Mouse (Mus musculus) midbrain, postnatal 0 days (tissue): ENCODE results near the gene Tpcn1. TPM values are rescaled to one million over a fixed set of nuclear protein-coding genes. Genes with fewer than 3 reads are reported as not detected.

ENCODE experiments used
- ATAC-seq: fragments of 200-750 bp; cut with Nextera tagmentation; 2 replicates; pipeline ENCODE4 v1.8.0; 2017; ENCODE audit warnings: moderate number of reproducible peaks, mild to moderate bottlenecking, moderate TSS enrichment, moderate library complexity; ENCODE audit not compliant: low FRiP score
- DNase-seq: peaks from one replicate; pipeline ENCODE4 v3.0.0-alpha.2; 2015; ENCODE audit warnings: low spot score
- H3K27ac ChIP-seq: fragments of 300-500 bp; sonication (generic); 2 replicates; pipeline ENCODE4 v1.5.1; 2014; ENCODE audit warnings: low read depth, mild to moderate bottlenecking, low read length, mixed read lengths
- H3K27me3 ChIP-seq: fragments of 300-500 bp; sonication (generic); 2 replicates; pipeline ENCODE4 v1.6.1; 2014; ENCODE audit warnings: low read length, control low read depth, mixed read lengths; ENCODE audit not compliant: insufficient read depth
- H3K36me3 ChIP-seq: fragments of 300-500 bp; sonication (generic); 2 replicates; pipeline ENCODE4 v1.6.1; 2014; ENCODE audit warnings: low read length, control low read depth, mixed read lengths; ENCODE audit not compliant: insufficient read depth
- H3K4me1 ChIP-seq: fragments of 300-500 bp; sonication (generic); 2 replicates; pipeline ENCODE4 v1.6.1; 2014; ENCODE audit warnings: mild to moderate bottlenecking, control low read depth, antibody characterized with exemption, low read length, mixed read lengths; ENCODE audit not compliant: insufficient read depth
- H3K4me2 ChIP-seq: fragments of 300-500 bp; sonication (generic); 2 replicates; pipeline ENCODE4 v1.6.1; 2014; ENCODE audit warnings: low read depth, mild to moderate bottlenecking, low read length, mixed read lengths; ENCODE audit not compliant: poor library complexity, severe bottlenecking
- H3K4me3 ChIP-seq: fragments of 300-500 bp; sonication (generic); 2 replicates; pipeline ENCODE4 v1.5.1; 2014; ENCODE audit warnings: low read depth, mild to moderate bottlenecking, low read length, moderate library complexity
- H3K9ac ChIP-seq: fragments of 300-500 bp; sonication (generic); replicated peaks from 2 replicates; pipeline ENCODE4 v1.6.1; 2014; ENCODE audit warnings: mild to moderate bottlenecking, low read length, moderate library complexity, mixed read lengths; ENCODE audit not compliant: poor library complexity, severe bottlenecking
- H3K9me3 ChIP-seq: fragments of 300-500 bp; sonication (generic); 2 replicates; pipeline ENCODE4 v1.6.1; 2016; ENCODE audit warnings: low read length, control low read depth
- CTCF ChIP-seq: IDR thresholded peaks from 2 replicates; pipeline ENCODE4 v1.5.1; 2016; ENCODE audit warnings: antibody characterized with exemption, mild to moderate bottlenecking
- WGBS: fragments of 180-500 bp; shearing (Covaris S2); extraction: QIAGEN DNeasy Blood & Tissue Kit; methylation state at CpG from one replicate; pipeline ENCODE4 v1.1.7; 2014; 5-methylcytosine and 5-hydroxymethylcytosine counted together
- polyA plus RNA-seq: library from polyadenylated mRNA; unstranded; fragments of >200 nt; fragmentation: Nextera tagmentation; extraction: Ambion mirVana; gene quantifications from 2 replicates; pipeline ENCODE4 v1.2.1, GENCODE M21; 2015
- total RNA-seq: library from RNA; depleted of rRNA; stranded (reverse); fragments of >200 nt; gene quantifications from 2 replicates; pipeline ENCODE4 v1.2.3, GENCODE M21; 2014

Gene Tpcn1
- total and polyA plus RNA-seq, 2 experiments from 2014 or later = 9.4 to 25.3 TPM

GRCm38 (mm10) chr5:120524736-120525135 lies 63.7 kb downstream of the Tpcn1 start:
- Histone ChIP-seq H3K4me3 (no peak overlapping the region), H3K9me3 (no peaks in the 10 kb centered on the region), H3K27ac (no peak overlapping the region), H3K9ac (no peak overlapping the region), H3K36me3 (no peaks in the 10 kb centered on the region), H3K4me1 (no peaks in the 10 kb centered on the region), H3K27me3 (no peaks in the 10 kb centered on the region), H3K4me2 (no peak overlapping the region)
- WGBS = 91% methylated on average over 2 of the region's 2 CpGs
- DNase-seq (no peak), ATAC-seq (no peak)
- TF ChIP-seq CTCF = no peak

GRCm38 (mm10) chr5:120522649-120523048 lies 65.8 kb downstream of the Tpcn1 start:
- WGBS = 86% methylated on average over 3 of the region's 3 CpGs
- peak; percentile 52 for TF ChIP-seq CTCF
- no peaks in the 10 kb centered on the region for H3K9me3 ChIP-seq
- no peaks in the 10 kb centered on the region for H3K27me3 ChIP-seq
- H3K4me1 ChIP-seq = no peaks in the 10 kb centered on the region
- H3K4me2 ChIP-seq = no peak overlapping the region
- H3K9ac ChIP-seq = no peak overlapping the region
- H3K4me3 ChIP-seq = no peak overlapping the region
- DNase-seq (no peak), ATAC-seq (no peak)
- no peak overlapping the region for H3K27ac ChIP-seq
- no peaks in the 10 kb centered on the region for H3K36me3 ChIP-seq

- no peak for TF ChIP-seq CTCF
- WGBS = 52% methylated on average over 9 of the region's 9 CpGs
These were observed 70.9 kb downstream of the Tpcn1 start for GRCm38 (mm10) chr5:120517552-120517951.

GRCm38 (mm10) chr5:120516221-120516984 lies 72.1 kb downstream of the Tpcn1 start:
- no peak overlapping the region for H3K4me3 ChIP-seq
- TF ChIP-seq CTCF = no peak
- H3K9ac ChIP-seq = no peak overlapping the region
- H3K4me1 ChIP-seq = no peaks in the 10 kb centered on the region
- 64% methylated on average over 15 of the region's 15 CpGs for WGBS
- H3K4me2 ChIP-seq = no peak overlapping the region
- no peaks in the 10 kb centered on the region for H3K36me3 ChIP-seq
- ATAC-seq (no peak), DNase-seq (no peak)
- no peaks in the 10 kb centered on the region for H3K9me3 ChIP-seq
- H3K27me3 ChIP-seq = peaks cover 5% of the 10 kb centered on the region; the same call in 1 of the 2 replicates
- H3K27ac ChIP-seq = no peak overlapping the region

More at GRCm38 (mm10) chr5:120517552-120517951, 70.9 kb downstream of the Tpcn1 start:
- H3K4me2 ChIP-seq = no peak overlapping the region
- DNase-seq (no peak), ATAC-seq (no peak)
- H3K4me3 ChIP-seq = no peak overlapping the region
- no peaks in the 10 kb centered on the region for H3K27me3 ChIP-seq
- no peaks in the 10 kb centered on the region for H3K9me3 ChIP-seq
- H3K36me3 ChIP-seq = no peaks in the 10 kb centered on the region
- no peak overlapping the region for H3K9ac ChIP-seq
- H3K27ac ChIP-seq = no peak overlapping the region
- no peaks in the 10 kb centered on the region for H3K4me1 ChIP-seq

- no peak overlapping the region for H3K27ac ChIP-seq
- WGBS = 71% methylated on average over 7 of the region's 7 CpGs
- no peaks in the 10 kb centered on the region for H3K36me3 ChIP-seq
- no peak overlapping the region for H3K4me3 ChIP-seq
- H3K9ac ChIP-seq = no peak overlapping the region
- ATAC-seq (no peak), DNase-seq (no peak)
- no peak overlapping the region for H3K4me2 ChIP-seq
- no peaks in the 10 kb centered on the region for H3K4me1 ChIP-seq
- peaks cover 5% of the 10 kb centered on the region; the same call in 1 of the 2 replicates for H3K27me3 ChIP-seq
- TF ChIP-seq CTCF = peak; percentile 22; the same call in 1 of the 2 replicates
- H3K9me3 ChIP-seq = no peaks in the 10 kb centered on the region
These were observed 73.0 kb downstream of the Tpcn1 start for GRCm38 (mm10) chr5:120515451-120515850.

GRCm38 (mm10) chr5:120514754-120515153 lies 73.7 kb downstream of the Tpcn1 start:
- Histone ChIP-seq H3K36me3 (no peaks in the 10 kb centered on the region), H3K27me3 (peaks cover 5% of the 10 kb centered on the region; the same call in 1 of the 2 replicates), H3K9me3 (no peaks in the 10 kb centered on the region), H3K27ac (no peak overlapping the region), H3K4me1 (no peaks in the 10 kb centered on the region), H3K4me3 (no peak overlapping the region), H3K9ac (no peak overlapping the region), H3K4me2 (no peak overlapping the region)
- DNase-seq = peak; percentile 53
- TF ChIP-seq CTCF = no peak
- 33% methylated on average over 4 of the region's 4 CpGs for WGBS
- no peak for ATAC-seq
